8 mouse cellular contexts compared by ENCODE assay signal in genomic region chr13:119462596-119463560, GRCm38 (mm10). TPM values are rescaled to one million over a fixed set of nuclear protein-coding genes. Genes with fewer than 3 reads are reported as not detected.
DNase-seq lines count a peak whose midpoint lies in the region; ATAC-seq and TF ChIP-seq lines count a peak whose summit lies in the region.

4833420G17Rik (plus strand) TSS chr13:119462768.

- H3K27ac ChIP-seq in cortical plate, adult 2 months (ENCODE audit: insufficient read depth, low read length) = peak within 1 kb of the TSS; percentile 36; the same call in 1 of the 2 replicates

- peak; percentile 94 for TF ChIP-seq POLR2A in cortical plate, adult 2 months (IDR thresholded peaks at IDR 0.05; ENCODE audit: extremely low read depth, insufficient read depth, low read length)

- H3K4me3 ChIP-seq in cortical plate, adult 2 months (ENCODE audit: insufficient read depth, low read length) = peak within 1 kb of the TSS; percentile 96
- peak within 1 kb of the TSS; percentile 98 for H3K4me3 ChIP-seq in megakaryocyte, embryonic 14.5 days (replicated peaks)

- peaks cover 38% of the 10 kb centered on the region for H3K36me3 ChIP-seq in megakaryocyte, embryonic 14.5 days (replicated peaks; ENCODE audit: low read length)

- no peak for TF ChIP-seq CTCF in cortical plate, adult 2 months (IDR thresholded peaks at IDR 0.05; ENCODE audit: extremely low read depth, insufficient read depth, low read length)

- no peaks in the 10 kb centered on the region for H3K9me3 ChIP-seq in megakaryocyte, embryonic 14.5 days

- H3K4me1 ChIP-seq in cortical plate, adult 2 months (ENCODE audit: control insufficient read depth, insufficient read depth, low read length) = peaks cover 2% of the 10 kb centered on the region; the same call in 1 of the 2 replicates
- H3K4me1 ChIP-seq in megakaryocyte, embryonic 14.5 days = peaks cover 20% of the 10 kb centered on the region

- DNase-seq in gastrocnemius, adult 8-10 months (ENCODE audit: low spot score in 2 of 2) = peak; percentile 65 to 77
- DNase-seq in hindlimb bud, embryonic 11.5 days (ENCODE audit: extremely low spot score, low read depth, low spot score) = peak; percentile 80
- peak; percentile 74 to 79 for DNase-seq in left cerebral cortex, adult 8-10 months (ENCODE audit: low spot score in 2 of 2)
- peak; percentile 92 for DNase-seq in right cerebral cortex, postnatal 10 days (ENCODE audit: low spot score in 2 of 2)
- peak; percentile 83 for DNase-seq in urinary bladder, postnatal 25 days (ENCODE audit: low spot score)

- H3K27me3 ChIP-seq in megakaryocyte, embryonic 14.5 days (replicated peaks) = no peaks in the 10 kb centered on the region

- peak; percentile 98 for ATAC-seq in activated CD4-positive, CD25-positive, alpha-beta regulatory T cell, adult 4 months

RNA-seq across cellular contexts. Expression of gene 4833420G17Rik, which starts in this region (rescaled TPM):
- 10 to 100 TPM; 79.0 to 99.7 TPM for polyA plus RNA-seq in activated CD4-positive, CD25-positive, alpha-beta regulatory T cell, adult 4 months (2017; shearing (Covaris generic))
- polyA plus RNA-seq in cortical plate, adult 2 months (2012; rRNA removed) = 58.9 and 68.4 TPM in 2 replicates
- 1 to 10 TPM; 5.2 to 7.5 (median 5.4) TPM for total RNA-seq in gastrocnemius, adult 8-10 months (2022)
- total RNA-seq in left cerebral cortex, adult 8-10 months (2022) = 10 to 100 TPM; 23.1 to 28.8 (median 24.7) TPM
- polyA plus RNA-seq in megakaryocyte, embryonic 14.5 days (2012; ENCODE audit: insufficient read depth, low replicate concordance) = 2.6 and 2.7 TPM in 2 replicates

Comparison
In these comparisons a context has a peak if more than half of its experiments do, and no peak if none do; other contexts are left out.
1. Peak in every context shown above with its lines: DNase-seq, ATAC-seq, H3K4me3 ChIP-seq and H3K27ac ChIP-seq.
2. RNA of gene 4833420G17Rik (polyA plus RNA-seq): 79.0 to 99.7 TPM in activated CD4-positive, CD25-positive, alpha-beta regulatory T cell, adult 4 months and 58.9 to 68.4 TPM in cortical plate, adult 2 months; 2.6 to 2.7 TPM in megakaryocyte, embryonic 14.5 days; every median in the first group is over 10 times any median in the second.